Mouse (Mus musculus) heart, adult 9 months (tissue): ENCODE measurements at regions not wholly inside any gene's neighbourhood (a gene's known extent, or its start where the extent isn't known, plus 50 kb on each side); places are given as distances from the start of the nearest gene placed in this dataset.

Experiments
- DNase-seq, 2 experiments: peaks; one replicate each; pipeline ENCODE4 v3.0.0; 2022; ENCODE audit warnings: low spot score in 2 of 2

- no peak for DNase-seq
These were observed 74.0 kb downstream of the Agtr2 start for GRCm38 (mm10) chrX:21558318-21558717.

- DNase-seq = peak; percentile 18 to 55
These were observed 82.3 kb downstream of the Agtr2 start for GRCm38 (mm10) chrX:21566669-21567068.

GRCm38 (mm10) chrX:21567530-21567929 lies 83.2 kb downstream of the Agtr2 start:
- DNase-seq = peak; percentile 54 to 59

GRCm38 (mm10) chrX:21567971-21568370 lies 83.6 kb downstream of the Agtr2 start:
- DNase-seq = peak in 1 of 2 experiments; percentile 1

- DNase-seq = no peak
These were observed 95.6 kb downstream of the Agtr2 start for GRCm38 (mm10) chrX:21579945-21580344.

DNA sequence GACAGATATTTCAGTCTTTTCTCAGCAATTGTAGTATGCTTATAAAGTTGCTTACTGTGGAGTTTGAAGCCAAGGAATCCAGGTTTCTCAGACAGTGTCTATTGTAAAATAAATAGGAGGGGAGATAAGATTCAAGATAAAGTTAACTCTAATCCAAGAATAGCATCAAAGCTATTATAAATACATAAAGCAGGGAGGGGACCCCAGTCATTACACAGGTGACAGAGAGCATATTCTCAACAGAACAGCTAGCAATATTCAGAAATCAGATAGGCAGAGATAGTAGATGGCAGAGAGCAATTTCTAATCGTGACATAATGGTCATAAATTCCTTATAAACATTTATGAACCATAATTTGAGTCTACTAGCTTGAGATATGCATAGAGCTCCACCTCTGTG lies 101.7 kb downstream of the Agtr2 start:
- no peak for DNase-seq

GRCm38 (mm10) chrX:21589811-21590210 lies 105.5 kb downstream of the Agtr2 start:
- DNase-seq = no peak
